Mouse (Mus musculus) layer of hippocampus, postnatal 10 days (tissue): ENCODE data around the gene Tmed8. TPM values are rescaled to one million over a fixed set of nuclear protein-coding genes. Genes with fewer than 3 reads are reported as not detected.
"Not testable (repeated sequence)": the region's sequence is repeated elsewhere in the genome, so short reads cannot be mapped to it uniquely, and the experiment has no call there.

ENCODE experiments used
- DNase-seq, 2 experiments: peaks; one replicate each; pipeline ENCODE4 v3.0.0; 2021; ENCODE audit warnings: low spot score in 2 of 2
- total RNA-seq, 2 experiments: library from RNA; stranded (reverse); gene quantifications; 2 replicates each; pipeline ENCODE4 v1.2.3; 2021

Tmed8 gene
- total RNA-seq, 2 experiments from 2014 or later, result 26.8 to 27.5 TPM

DNA sequence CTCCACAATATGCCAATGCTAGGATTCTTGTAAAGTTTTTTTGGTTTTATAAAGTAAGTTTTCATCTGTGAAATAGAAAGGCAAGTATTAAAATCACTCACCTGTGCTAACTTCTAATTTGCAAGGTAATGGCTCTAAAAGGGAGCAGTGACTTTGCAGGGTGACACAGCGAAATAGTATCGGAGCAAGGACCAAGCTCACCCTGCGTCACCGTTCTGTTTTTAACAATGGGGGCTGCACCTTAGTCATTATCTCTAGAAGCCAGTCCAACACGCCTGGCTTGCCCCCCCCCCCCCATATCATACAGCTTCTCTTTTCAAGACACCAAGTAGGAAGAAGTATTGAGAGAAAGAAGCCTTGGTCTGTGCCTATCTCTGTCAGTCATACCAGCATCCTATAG, 39.4 kb downstream of the Tmed8 start:
- DNase-seq, result no peak

DNA sequence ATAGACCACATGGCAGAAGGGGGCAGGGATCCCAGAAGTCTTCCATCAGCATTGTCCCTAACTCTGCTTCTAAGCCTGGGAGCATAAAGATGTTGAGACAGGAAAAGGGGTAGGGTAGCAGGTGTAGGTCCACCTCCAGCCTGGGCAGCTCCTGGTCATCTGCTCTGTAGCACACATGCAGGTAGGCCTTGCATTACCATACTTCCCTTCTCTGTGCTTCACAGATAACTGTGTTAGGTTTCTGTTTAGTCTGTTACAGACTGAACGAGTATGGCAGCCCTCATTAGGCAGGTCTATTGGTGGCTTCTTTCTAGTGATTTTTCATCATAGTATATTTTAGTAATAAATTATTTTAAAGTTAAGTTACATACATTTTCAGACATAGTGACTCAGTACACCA, 39.9 kb downstream of the Tmed8 start:
- DNase-seq, result no peak

DNA sequence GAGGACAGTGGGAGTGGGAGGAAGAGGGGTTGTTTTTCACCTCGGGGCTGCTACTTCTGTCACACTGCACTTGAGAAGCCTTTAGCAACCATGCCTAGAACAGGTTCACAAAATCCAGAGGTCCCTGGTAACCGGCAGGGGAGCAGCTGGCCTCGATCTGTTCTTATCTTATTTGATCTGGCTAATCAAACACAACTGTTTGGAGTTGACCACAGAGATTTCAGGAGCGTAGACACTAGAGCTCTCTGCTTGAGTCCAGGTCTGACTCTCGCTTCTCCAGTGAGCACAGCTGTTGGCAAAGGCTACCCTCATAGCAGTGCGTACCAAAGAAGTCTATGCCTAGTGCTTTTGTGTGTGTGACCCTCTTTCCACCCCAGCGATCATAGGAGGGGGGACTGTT, 42.2 kb downstream of the Tmed8 start:
- DNase-seq, result no peak

DNA sequence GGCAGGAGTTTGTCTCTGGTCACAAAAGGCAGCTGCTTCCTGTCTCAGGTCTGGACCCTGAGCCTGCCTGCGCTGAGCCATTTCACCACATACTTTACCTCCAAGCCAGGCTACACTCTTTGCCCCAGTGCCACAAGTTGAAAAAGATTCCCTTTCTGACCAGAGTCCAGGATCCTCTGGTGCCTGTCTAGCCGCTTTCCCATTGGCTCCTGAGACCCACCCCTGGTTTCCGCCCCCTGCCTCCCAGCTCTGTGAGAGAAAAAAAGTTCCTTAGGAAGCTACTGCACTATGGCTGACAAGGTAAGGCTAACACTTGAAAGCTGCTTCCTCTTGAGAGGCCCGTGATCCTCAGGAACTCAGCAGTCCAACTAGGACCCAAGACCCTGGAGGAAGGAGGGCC, 42.9 kb downstream of the Tmed8 start:
- no peak for DNase-seq

DNA sequence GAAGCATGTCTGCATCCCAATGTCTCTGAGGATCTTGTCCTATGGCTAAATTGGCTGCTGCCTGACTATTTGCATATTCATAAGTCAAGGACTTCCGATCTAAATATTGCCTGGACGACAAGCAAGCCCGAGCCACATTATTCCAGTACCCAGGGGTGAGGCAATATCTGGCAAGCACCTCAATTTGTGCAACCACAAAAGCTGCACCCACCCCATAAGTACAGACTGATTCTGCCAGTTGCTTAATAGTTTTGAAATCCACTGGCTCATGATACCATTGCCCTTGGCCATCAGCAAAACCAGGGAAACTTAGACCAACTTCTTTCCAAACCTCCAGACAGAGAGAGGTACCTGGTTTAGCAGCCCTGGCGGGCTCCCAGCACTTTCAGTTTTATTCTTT, 45.8 kb downstream of the Tmed8 start:
- not testable (repeated sequence) for DNase-seq

DNA sequence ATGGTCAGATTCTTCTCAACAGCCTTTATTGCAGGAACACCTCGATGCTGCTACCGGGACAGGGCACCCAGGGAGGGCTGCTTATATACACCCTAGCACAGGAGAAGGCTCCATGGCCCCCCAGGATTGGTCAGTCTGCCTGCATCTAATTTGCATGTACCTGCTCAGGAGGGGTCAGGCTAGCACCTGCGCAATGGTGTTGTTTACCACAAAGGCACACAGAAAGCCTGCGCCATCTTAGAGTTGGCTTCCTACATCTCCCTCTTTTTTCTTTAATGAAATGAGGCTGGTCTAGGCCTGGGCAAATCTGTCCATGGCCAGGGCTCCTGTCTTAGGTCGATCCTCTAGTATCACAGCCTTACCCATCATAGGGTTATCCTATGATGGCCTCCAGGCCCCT, 50.8 kb downstream of the Tmed8 start:
- no peak for DNase-seq

DNA sequence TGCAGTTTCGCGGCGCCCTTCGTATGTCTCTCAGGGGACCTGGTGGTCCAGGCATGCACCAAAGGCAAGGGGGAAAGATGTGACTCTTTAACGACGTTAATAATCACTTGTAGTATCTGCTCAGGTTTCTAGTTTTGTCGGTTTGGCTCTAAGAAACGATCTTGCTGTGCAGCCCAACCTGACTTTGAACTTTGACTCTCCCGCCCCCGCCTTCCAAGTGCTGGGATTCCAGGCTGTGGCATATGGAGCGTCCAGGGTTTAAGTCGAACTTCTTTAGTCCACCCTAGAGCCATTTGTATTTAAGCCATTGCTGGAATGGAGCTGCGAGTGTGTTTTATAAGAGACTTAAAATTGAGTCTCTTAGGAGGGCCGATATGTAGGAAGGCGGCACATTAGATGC, 52.1 kb downstream of the Tmed8 start:
- DNase-seq, result no peak

DNA sequence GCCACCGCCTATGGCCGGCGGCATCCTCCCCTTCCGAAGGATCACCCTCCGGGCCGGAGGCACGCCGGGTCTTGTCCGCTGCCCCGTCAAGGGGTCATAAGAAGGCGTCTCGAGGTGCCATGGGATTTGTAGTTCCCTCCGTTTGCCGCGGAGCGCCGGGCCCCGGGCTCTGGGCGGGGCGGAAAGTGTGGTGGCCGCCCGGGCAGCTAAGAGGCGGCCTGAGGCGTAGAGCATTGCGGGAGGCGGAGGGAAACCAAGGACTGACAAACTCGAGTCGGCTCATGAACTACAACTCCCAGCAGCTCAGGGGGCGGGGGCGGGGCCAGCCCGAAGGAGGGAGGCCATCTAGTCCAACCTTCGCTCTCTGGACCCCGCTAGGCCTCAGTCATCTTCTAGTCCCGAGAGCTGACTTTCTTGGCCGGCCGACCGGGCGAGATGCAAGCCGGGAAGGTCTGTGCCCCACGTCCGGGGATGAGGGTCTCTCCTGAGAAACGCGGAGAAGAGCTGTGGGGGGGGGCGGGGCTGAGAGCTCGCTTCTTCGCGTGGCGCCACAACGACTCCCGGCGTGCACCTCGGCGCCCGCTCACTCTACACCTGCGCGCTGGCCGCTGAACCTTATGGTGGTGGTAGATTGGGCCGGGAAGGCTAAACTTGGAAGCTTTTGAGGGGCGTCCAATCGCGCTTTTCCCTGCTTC, 52.7 kb downstream of the Tmed8 start, which contains the start of gene Pomt2:
TSS of gene Pomt2 (minus strand) at position 574 of the 695 bp plus-strand sequence.
- peak; percentile 90 to 92 for DNase-seq

DNA sequence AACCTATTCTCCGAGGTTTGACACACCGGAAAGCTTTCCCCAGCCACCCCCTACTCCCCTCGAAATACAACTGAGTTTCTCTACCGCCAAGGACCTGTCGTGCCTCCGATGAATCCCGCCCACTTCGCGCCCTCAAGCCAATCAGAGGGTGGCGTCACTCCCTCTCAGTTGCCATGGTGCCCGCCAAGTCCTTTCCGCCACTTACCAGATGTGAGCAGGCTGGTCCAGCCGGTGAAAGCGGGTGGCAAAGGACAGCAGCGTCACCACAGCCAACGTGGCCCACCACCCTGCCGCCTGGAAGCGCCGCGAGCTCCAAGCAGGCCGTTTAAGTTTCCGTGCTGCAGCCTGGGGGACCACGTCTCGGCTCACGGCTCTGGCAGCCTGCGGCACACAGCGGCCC, 53.3 kb downstream of the Tmed8 start, which contains the start of gene Gstz1:
TSS of gene Gstz1 (plus strand) at position 200 of the 400 bp plus-strand sequence.
- DNase-seq, result peak; percentile 85 to 91

DNA sequence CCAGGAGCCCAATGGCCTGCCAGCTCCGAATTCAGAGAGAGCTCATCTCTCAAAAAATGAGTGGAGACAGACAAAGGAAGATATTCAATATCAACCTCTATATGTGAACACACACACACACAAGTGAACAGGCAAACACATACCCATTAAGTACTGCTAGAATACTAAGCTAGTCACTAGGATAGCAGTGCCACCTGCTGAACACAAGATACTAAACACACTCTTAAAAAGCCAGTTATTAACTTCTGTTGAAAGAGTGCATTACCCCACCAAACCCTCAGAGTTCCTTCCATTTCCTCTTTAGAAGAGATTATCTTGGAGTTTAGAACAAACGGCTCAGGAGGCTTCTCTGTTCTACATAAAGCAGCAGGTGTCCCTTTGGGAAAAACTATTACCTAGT, 58.1 kb downstream of the Tmed8 start:
- no peak for DNase-seq

DNA sequence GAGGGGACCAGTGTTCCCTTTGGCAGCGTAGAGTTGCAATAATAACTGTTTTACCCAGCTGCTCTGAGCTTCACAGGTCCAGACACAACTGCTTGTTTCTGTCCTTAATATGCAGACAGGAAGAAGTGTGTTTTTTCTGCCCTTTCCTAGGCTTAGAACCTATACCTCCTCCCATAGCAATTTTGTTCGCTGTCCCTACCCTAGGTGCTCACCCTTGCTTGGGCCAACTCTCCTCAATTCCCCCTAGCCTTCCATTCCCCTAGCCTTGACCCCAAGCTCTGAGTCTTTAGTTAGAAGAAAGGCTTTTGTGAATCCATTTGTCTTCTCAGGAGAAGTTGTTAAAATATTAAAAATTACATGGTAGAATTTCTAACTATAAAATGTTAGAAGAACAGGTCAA, 61.5 kb downstream of the Tmed8 start:
- no peak for DNase-seq

DNA sequence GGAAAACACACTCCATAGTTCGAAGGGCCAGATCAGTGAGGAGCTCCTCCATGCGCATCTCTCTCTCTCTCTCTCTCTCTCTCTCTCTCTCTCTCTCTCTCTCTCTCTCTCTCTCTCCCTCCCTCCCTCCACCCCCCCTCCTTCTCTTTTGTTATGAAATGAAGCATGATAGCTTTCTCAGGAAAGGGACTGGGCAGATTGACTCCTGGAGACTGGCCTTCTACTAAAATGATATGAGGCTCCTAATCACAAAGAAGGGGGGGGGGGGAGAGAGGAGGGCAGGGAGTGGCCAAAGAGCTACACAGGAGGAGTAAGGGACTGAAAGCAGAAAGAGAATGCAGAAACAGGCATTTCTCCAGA, 61.9 kb downstream of the Tmed8 start:
- DNase-seq, result no peak

DNA sequence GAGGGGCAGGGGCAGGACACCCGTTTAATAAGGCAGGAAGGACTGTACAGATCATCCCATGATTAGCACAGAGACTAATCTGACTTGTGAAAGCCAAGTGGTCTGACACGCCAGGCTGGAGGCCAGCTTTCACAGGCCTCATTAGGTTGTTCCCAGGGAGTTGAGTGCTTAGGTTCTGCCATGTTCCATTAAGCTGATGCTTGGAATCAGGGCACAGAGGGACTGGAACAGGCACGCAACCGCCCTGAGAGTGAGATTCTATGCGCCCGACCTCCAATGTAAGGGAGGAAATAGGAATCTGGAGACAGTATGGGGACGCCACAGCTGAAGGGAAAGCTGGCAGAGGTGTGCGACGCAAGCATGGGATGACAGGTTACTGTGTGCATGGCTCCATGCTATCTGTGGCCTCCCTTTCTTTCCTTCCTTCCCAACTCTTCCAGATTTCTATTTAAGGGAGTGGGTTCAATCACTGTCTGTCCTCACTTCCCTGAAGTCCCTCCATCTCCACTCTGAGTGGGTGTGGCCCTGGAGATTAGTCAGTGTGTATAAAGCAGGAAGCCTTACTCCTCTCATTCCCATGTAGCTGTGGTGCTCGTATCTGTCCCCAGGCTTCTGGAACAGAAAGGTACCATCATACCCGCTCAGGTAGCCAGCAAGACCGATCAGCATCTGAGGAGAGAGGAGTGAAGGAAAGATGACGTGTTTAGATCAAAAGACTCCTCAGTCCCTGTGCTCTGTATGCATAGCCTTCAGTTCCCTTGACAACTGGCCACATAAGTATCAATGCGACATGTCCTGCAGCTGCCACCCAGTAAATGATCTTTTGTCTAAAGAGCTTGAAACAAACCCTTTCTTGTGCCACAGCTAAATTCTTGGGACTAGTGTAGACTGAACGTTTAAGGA, 62.6 kb downstream of the Tmed8 start:
- no peak for DNase-seq

DNA sequence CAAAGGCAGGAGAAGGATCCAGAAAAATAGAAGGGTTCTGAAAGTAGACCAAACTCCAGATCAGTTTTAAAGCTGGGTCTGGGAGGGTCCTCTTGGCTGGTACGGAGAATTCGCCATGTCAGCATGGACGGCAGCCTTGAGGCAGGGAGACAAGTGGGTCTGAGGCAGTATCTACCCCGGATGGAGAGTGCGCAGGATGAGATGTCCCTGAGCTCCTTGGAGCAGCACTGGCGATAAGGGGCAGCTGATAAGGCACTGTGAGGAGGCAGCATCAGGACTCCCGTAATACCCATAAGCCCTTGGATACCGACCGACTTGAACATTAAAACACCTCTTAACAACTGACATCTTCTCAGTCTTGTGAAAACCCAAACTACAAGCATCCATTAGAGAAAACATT, 67.5 kb downstream of the Tmed8 start:
- no peak for DNase-seq

DNA sequence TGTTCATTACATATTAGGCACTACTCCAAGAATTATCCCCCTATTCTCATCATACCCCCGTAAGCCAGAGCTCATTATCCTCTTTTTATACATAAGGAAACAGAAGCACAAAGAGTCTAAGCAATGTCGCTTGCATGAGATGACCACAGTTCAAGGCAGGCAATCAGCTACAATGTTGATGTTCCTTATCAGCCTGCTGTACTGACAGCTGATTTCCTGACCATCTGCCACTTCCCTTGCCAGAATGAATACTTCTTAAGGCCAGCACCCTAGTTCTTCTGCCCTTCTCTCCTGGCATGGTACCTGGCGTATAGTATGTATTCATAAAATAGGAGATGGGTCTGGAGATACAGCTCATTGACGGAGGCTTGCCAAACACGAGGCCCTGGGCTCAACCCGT, 68.0 kb downstream of the Tmed8 start:
- no peak for DNase-seq

DNA sequence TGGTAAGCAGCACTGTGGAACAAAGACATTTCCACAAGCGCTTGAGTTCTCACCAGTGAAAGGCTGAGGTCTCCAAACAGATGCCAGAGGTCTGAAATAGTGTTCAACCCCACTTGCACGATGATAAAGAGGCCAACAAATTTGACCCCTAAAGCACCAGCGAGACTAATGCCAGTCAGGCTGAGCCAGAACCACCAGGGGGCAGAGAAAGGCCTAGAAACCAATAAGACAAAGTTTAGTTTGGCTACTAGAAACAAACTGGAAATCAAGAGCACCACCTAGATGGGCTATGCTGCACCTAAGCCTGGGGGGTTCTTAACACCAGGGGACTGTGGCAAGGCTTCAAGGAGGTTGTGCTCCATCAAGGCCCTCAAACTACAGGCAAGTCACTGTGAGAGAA, 68.6 kb downstream of the Tmed8 start:
- peak; percentile 26 to 49 for DNase-seq

DNA sequence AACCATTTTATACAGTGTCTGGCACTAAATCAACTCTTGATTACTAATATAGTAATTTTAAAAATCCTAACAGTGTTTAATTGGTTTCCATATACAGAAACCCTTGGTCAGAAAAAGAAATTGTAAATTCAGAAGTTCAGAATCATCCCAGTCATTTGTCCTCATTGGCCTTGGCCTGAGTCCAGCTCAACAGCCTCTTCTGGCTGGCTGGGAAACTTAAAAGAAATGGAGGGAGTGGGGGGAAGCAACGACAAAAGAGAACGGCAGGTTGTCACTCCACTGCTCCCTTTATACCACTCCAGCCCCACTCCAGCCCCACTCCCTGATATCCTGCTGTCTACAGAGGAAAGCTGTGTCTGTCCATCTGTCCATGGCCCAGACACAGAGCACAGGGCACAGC, 69.1 kb downstream of the Tmed8 start:
- no peak for DNase-seq

DNA sequence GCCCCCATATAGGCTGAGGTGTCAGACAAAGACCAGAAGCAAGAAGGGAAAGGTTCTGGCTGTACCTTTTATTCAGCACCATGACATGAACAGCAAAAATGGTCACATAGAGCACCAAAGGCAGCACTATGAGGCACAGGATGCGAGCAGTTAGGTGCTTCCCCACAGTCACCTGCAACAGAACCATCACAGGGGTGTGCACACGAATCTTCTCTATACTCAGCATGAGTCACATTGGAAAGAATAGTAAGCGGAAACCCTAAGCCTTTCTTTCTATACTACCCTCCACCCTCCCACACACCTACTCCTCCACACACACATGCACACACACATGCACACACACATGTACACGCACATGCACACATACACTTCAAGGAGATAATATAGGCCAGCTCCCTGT, 70.0 kb downstream of the Tmed8 start:
- DNase-seq, result no peak

DNA sequence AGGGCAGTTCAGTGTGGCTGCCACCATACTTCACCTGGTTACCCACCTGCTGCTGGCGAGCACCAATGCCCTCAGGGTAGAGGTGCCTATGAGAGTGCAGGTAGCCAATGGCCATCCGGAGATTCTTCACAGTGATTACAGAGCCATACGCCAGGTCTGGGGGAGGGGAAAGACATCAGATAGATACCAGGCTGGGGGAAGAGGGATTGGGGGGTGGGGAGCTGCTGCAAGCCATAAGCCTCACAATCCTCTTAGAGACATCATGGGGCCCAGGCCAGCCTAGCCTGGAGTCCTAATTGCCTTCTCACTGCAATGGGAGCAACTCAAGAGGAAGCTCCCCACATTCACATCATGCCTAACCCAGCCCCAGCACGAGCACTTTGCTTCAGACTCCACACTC, 73.0 kb downstream of the Tmed8 start:
- no peak for DNase-seq

DNA sequence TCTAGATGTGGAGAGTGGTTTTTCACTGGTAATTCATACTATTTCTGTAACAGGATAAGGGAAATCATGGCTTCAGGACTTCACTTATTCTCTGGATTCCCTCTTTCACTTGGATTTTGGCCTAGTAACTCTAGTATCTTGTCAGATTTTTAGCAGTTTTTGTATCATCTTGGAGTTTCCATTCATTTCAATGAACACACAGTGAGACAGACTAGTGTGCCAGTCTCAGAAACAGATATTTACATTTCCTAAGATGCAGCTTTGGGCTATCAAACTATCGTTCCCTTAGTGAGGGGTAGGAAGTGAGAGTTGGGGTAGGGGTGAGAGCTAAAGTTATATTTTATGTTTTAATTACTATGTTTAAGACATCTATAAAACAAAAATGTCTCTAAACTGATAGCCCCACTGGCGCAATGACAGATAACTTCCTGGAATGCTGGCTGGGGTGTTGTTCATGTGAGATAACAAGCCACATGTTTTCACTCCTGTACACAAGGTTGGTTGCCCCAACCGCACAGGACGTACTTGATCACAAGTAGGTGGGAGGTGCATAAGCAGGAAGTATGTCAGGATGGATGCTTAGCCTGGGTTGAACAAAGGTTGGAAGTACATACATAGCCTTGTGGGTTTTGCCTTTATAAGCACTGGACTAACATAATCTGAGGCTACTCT, 78.2 kb downstream of the Tmed8 start:
- DNase-seq, result no peak
